8 mouse cellular contexts compared by ENCODE assay signal in the genomic region with DNA sequence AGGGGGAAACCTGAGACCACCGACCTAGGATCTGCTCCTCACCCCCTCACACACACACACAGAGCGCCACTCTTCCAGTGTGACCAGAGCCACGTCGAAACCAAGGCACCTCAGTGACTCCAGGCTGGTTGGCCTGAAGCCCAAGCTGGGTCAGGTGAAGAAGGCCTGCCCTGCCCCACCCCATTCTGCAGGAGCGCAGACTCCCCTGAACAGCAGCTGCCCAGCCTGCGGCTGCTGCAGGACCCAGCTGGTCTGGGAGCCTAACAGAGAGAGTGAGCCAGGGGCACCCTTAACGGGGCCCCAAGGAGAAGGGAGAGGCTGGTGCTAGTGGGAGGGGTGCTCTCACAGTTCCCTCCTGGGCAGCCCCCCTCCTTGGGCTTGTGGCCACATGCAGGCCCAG. TPM values are rescaled to one million over a fixed set of nuclear protein-coding genes. Genes with fewer than 3 reads are reported as not detected.
DNase-seq lines count a peak whose midpoint lies in the region; ATAC-seq lines count a peak whose summit lies in the region.
"Had no signal": no experiment of that assay in that cellular context is flagged by ENCODE, and none has a peak within 500 bp of the region (broad histone marks: within the 10 kb centered on the region; RNA-seq: fewer than 3 reads in every experiment).

No protein-coding gene starts in this region.

- no peak overlapping the region for H3K4me3 ChIP-seq in midbrain, embryonic 10.5 days
- H3K4me3 ChIP-seq in midbrain, embryonic 16.5 days (ENCODE audit: low read depth, low read length): no peak overlapping the region
- no peak overlapping the region for H3K4me3 ChIP-seq in heart, embryonic 15.5 days
- H3K4me3 ChIP-seq in neural tube, embryonic 14.5 days (ENCODE audit: low read depth, low read length): no peak overlapping the region
- H3K4me3 ChIP-seq: liver, embryonic 15.5 days had no signal

- H3K4me2 ChIP-seq in midbrain, embryonic 16.5 days (ENCODE audit: low read length): no peak overlapping the region
- peak overlapping the region; percentile 27 for H3K4me2 ChIP-seq in heart, embryonic 15.5 days
- no peak overlapping the region for H3K4me2 ChIP-seq in neural tube, embryonic 14.5 days (ENCODE audit: low read depth, low read length)
- H3K4me2 ChIP-seq: liver, embryonic 15.5 days had no signal

- H3K36me3 ChIP-seq in midbrain, embryonic 10.5 days: no peaks in the 10 kb centered on the region
- H3K36me3 ChIP-seq in midbrain, embryonic 16.5 days (ENCODE audit: control insufficient read depth, insufficient read depth, low read length): no peaks in the 10 kb centered on the region
- H3K36me3 ChIP-seq in heart, embryonic 15.5 days: no peaks in the 10 kb centered on the region
- H3K36me3 ChIP-seq in neural tube, embryonic 14.5 days (ENCODE audit: control insufficient read depth, insufficient read depth, low read length): no peaks in the 10 kb centered on the region
- H3K36me3 ChIP-seq: liver, embryonic 15.5 days had no signal

- no peaks in the 10 kb centered on the region for H3K9me3 ChIP-seq in midbrain, embryonic 10.5 days (replicated peaks)
- no peaks in the 10 kb centered on the region for H3K9me3 ChIP-seq in midbrain, embryonic 16.5 days (replicated peaks; ENCODE audit: control insufficient read depth, low read length, poor library complexity, severe bottlenecking)
- H3K9me3 ChIP-seq in heart, embryonic 15.5 days (replicated peaks): no peaks in the 10 kb centered on the region
- H3K9me3 ChIP-seq in neural tube, embryonic 14.5 days (ENCODE audit: control insufficient read depth, low read length): no peaks in the 10 kb centered on the region
- H3K9me3 ChIP-seq: liver, embryonic 15.5 days had no signal

- WGBS in midbrain, embryonic 10.5 days: 25% methylated on average over 7 of the region's 7 CpGs
- 24% methylated on average over 7 of the region's 7 CpGs for WGBS in midbrain, embryonic 16.5 days
- WGBS in heart, embryonic 15.5 days: 29% methylated on average over 7 of the region's 7 CpGs
- WGBS in neural tube, embryonic 14.5 days: 42% methylated on average over 7 of the region's 7 CpGs

- ATAC-seq in midbrain, embryonic 16.5 days: no peak
- peak; percentile 40 for ATAC-seq in heart, embryonic 15.5 days (replicated peaks; ENCODE audit: insufficient number of reproducible peaks, insufficient read depth, low FRiP score, low read depth)
- peak; percentile 50; the same call in 1 of the 2 replicates for ATAC-seq in neural tube, embryonic 14.5 days (ENCODE audit: low read depth)

- no peak for DNase-seq in midbrain, embryonic 10.5 days (ENCODE audit: low spot score)
- DNase-seq in kidney, postnatal 36 days: peak; percentile 47 to 72
- DNase-seq in ovary, postnatal 10 days (ENCODE audit: low spot score): no peak
- no peak for DNase-seq in right cerebral cortex, postnatal 14 days

- H3K27ac ChIP-seq in midbrain, embryonic 10.5 days (replicated peaks): peak overlapping the region; percentile 39
- no peak overlapping the region for H3K27ac ChIP-seq in midbrain, embryonic 16.5 days (ENCODE audit: low read length)
- peak overlapping the region; percentile 55 for H3K27ac ChIP-seq in heart, embryonic 15.5 days
- no peak overlapping the region for H3K27ac ChIP-seq in neural tube, embryonic 14.5 days (ENCODE audit: low read depth, low read length)
- H3K27ac ChIP-seq: liver, embryonic 15.5 days had no signal

- peaks cover 16% of the 10 kb centered on the region; the same call in 1 of the 2 replicates for H3K27me3 ChIP-seq in midbrain, embryonic 10.5 days (ENCODE audit: low read depth, poor library complexity, severe bottlenecking)
- H3K27me3 ChIP-seq in midbrain, embryonic 16.5 days (ENCODE audit: control insufficient read depth, insufficient read depth, low read depth, low read length): no peaks in the 10 kb centered on the region
- H3K27me3 ChIP-seq in heart, embryonic 15.5 days: no peaks in the 10 kb centered on the region
- no peaks in the 10 kb centered on the region for H3K27me3 ChIP-seq in neural tube, embryonic 14.5 days (ENCODE audit: control insufficient read depth, insufficient read depth, low read length)
- H3K27me3 ChIP-seq: liver, embryonic 15.5 days had no signal

- no peak overlapping the region for H3K9ac ChIP-seq in midbrain, embryonic 16.5 days (ENCODE audit: low read depth, low read length)
- H3K9ac ChIP-seq in heart, embryonic 15.5 days: peak overlapping the region; percentile 24; the same call in 1 of the 2 replicates
- no peak overlapping the region for H3K9ac ChIP-seq in neural tube, embryonic 14.5 days (replicated peaks; ENCODE audit: low read depth, low read length)
- H3K9ac ChIP-seq: liver, embryonic 15.5 days had no signal

- H3K4me1 ChIP-seq in midbrain, embryonic 10.5 days: peaks cover 50% of the 10 kb centered on the region
- peaks cover 13% of the 10 kb centered on the region; the same call in 1 of the 2 replicates for H3K4me1 ChIP-seq in midbrain, embryonic 16.5 days (ENCODE audit: control insufficient read depth, insufficient read depth, low read length)
- H3K4me1 ChIP-seq in heart, embryonic 15.5 days (replicated peaks): peaks cover 77% of the 10 kb centered on the region
- H3K4me1 ChIP-seq in neural tube, embryonic 14.5 days (ENCODE audit: control insufficient read depth, insufficient read depth, low read length): 0 out of 2 replicates have a peak, but pooled peaks cover 2% of the 10 kb centered on the region

RNA-seq across cellular contexts. Expression of gene Prdm11, which starts 10.3 kb away (rescaled TPM):
- polyA plus RNA-seq in midbrain, embryonic 10.5 days (2016; fragmentation: Nextera tagmentation; extraction: Ambion mirVana): 1.5 and 1.7 TPM in 2 replicates
- 2.1 and 2.6 TPM in 2 replicates for polyA plus RNA-seq in midbrain, embryonic 16.5 days (2015; fragmentation: Nextera tagmentation; extraction: Ambion mirVana)
- polyA plus RNA-seq in heart, embryonic 15.5 days (2015; fragmentation: Nextera tagmentation; extraction: Ambion mirVana): 4.7 and 5.7 TPM in 2 replicates
- polyA plus RNA-seq in neural tube, embryonic 14.5 days (2014; fragmentation: Nextera tagmentation; extraction: Ambion mirVana): 1.8 TPM in 2 replicates

Comparison
In these comparisons a context has a peak if more than half of its experiments do, and no peak if none do; other contexts are left out.
1. H3K27ac ChIP-seq: peak in midbrain, embryonic 10.5 days (single experiment) and heart, embryonic 15.5 days (single experiment); none in midbrain, embryonic 16.5 days (single experiment) and neural tube, embryonic 14.5 days (single experiment).
2. DNase-seq: peak in kidney, postnatal 36 days (2 of 2); none in midbrain, embryonic 10.5 days (single experiment), ovary, postnatal 10 days (single experiment) and right cerebral cortex, postnatal 14 days (single experiment).